Mouse (Mus musculus): ENCODE data around the gene Tgfbr1.

Gene Tgfbr1

DNA sequence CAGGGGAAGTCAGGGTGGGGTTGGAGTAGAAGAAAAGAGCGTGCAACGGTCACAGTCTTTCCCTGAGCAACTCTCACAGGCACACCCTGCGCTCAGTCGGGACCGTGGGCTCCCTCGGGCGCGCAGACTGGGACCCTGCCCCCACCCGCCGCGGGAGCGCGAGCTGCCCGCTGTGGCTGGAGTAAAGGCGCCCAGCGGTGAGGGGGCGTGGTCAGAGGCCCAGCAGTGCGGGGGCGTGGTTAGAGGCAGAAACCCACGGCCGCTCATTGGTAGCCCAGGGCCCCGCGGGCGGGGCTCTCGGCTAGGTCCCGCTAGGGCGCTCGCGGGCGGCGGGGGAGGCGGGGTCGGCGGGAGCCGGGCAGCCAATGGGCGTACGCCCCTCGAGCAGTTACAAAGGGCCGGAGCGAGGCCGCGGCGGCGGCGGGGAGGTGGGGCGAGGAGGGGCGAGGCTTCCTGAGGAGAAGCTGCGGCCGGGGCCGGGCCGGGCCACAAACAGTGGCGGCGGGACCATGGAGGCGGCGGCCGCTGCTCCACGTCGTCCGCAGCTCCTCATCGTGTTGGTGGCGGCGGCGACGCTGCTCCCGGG, at the start of gene Tgfbr1:
Gene Tgfbr1 (plus strand): TSS at position 420 of the 586 bp plus-strand sequence.
- in situ Hi-C loops (cut with MboI; ENCODE audit: unreplicated experiment in 2 of 2) = loop anchor here in 1 of 2 experiments (10.0 kb wide), 2 partner anchors 228 to 258 kb away; partner anchors contain the start of gene Galnt12

DNA sequence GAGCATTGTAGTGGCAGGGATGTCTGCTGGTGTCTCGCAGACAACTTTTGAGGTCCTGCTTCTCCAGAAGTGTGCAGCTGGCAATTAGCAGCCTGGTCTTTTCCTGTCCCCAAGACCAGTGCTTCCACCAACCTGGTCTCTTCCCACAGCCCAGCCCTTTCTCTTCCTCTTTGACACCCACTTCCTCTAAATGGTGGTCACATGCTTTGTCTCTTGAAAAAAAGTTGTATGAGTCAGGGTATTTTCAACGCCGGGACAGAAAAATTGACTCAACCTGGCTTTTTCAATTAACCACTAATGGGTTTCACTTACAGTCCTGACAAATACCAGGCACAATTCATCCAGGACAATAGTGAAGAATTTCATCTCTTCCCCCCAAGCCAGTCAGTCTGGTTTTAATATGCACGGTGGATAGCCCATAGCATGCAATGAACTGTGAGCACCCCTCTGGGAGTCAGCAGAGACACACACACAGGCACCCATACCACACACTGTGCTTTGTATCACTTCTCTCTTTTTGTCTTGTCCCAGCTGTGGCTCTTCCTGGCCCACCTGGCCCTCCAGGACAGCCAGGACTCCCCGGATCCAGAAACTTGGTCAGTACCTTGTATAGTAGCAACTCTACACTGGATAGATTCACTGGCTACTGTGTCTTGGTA, 49.6 kb upstream of the Tgfbr1 start:
- in situ Hi-C loops (cut with MboI; ENCODE audit: unreplicated experiment in 2 of 2) = no loop called here

DNA sequence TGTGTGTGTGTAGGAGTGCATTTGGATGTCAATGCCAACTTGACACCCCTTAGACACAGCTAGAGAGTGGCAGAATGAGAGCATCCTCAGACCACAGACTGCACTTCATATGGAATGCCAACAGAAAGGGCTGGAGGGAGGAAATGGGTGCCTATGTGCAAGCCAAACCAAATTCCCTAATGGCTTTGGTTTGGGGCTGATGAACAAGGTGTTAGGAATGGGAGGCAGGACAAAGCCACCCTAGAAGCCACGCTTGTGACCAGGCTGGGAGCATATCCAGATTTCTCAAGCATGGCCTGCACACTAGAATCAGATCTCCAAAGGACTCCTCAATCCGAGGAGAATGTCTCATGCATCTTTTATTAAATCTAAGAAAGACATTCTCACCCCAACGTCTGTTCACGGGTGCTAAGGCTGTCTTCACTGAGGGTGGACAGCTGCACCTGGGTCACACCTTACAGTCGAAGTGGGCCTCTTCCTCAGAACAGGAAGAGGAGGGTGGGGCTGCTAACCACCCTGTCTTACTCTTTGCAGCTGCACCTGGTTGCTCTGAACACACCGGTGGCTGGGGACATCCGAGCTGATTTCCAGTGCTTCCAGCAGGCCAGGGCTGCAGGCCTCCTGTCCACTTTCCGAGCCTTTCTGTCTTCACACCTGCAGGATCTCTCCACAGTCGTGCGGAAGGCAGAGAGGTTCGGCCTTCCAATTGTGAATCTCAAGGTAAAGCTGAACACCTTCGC, 43.0 kb upstream of the Tgfbr1 start:
- in situ Hi-C loops (cut with MboI; ENCODE audit: unreplicated experiment in 2 of 2) = no loop called here

DNA sequence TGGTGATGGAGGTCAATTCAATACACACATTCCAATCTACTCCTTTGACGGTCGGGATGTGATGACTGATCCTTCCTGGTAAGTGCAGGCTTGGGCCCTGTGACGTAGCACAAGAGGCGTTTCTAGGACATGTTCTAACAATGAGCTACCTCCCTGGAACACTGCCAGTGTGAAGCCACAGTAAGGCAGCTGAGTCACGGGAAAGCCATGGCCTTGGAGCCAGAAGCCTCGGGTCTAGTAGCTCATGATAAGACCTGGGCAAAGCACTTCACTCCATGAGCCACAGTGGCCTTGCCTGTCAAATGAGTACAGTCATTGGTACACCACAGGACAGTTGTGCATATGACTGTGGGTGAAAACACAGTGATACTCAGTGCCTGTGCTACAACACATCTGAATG, 42.2 kb upstream of the Tgfbr1 start:
- in situ Hi-C loops (cut with MboI; ENCODE audit: unreplicated experiment in 2 of 2) = no loop called here

DNA sequence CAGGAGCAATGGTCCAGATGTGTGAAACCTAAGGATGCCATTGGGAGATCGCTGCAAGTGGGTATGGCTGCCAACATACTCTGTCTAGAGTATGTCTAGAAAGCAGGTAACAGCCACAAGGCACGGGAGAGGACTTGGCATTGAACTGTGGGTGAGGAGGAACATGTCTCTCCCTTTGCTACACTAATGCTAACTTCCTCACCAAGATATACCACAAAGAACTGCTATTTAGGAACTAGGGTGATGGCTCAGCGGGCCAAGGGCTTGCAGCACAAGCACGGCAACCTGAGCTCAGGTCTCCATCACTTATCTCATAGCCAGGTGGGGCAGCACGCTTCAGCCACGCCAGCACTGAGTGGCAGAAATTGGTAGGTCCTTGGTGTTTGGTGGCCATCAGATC, 41.6 kb upstream of the Tgfbr1 start:
- in situ Hi-C loops (cut with MboI; ENCODE audit: unreplicated experiment in 2 of 2) = no loop called here

DNA sequence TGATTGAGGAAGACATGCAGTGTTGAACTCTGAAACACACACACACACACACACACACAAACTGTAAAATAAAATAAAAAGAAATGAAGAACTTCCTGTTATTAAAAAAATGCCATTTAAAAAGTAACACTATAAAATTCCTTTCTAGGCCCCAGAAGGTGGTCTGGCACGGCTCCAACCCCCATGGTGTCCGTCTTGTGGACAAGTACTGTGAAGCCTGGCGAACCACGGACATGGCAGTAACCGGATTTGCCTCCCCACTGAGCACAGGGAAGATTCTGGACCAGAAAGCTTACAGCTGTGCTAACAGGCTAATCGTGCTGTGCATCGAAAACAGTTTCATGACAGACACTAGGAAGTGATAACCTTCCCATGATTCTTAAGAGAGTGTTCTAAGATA, 41.1 kb upstream of the Tgfbr1 start:
- in situ Hi-C loops (cut with MboI; ENCODE audit: unreplicated experiment in 2 of 2) = no loop called here

DNA sequence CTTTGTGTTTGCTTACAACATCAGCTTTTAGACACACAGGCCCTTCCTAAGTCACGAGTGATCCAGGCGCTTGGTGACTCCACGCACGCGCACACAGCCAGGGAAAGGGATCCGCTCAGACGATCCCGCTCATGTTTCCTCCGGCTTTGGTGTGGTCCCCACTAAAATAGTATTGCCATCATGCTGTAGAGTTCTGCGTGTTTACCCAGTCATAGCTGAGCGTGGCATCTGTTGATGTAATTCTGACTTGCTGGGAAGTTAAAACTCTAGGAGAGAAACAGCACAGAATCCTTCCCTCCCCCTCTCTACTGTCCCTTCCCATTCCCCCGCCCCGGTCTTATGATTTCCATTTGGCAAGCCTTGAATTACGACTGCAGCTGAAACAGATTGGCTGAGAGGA, 40.3 kb upstream of the Tgfbr1 start:
- in situ Hi-C loops (cut with MboI; ENCODE audit: unreplicated experiment in 2 of 2) = no loop called here

DNA sequence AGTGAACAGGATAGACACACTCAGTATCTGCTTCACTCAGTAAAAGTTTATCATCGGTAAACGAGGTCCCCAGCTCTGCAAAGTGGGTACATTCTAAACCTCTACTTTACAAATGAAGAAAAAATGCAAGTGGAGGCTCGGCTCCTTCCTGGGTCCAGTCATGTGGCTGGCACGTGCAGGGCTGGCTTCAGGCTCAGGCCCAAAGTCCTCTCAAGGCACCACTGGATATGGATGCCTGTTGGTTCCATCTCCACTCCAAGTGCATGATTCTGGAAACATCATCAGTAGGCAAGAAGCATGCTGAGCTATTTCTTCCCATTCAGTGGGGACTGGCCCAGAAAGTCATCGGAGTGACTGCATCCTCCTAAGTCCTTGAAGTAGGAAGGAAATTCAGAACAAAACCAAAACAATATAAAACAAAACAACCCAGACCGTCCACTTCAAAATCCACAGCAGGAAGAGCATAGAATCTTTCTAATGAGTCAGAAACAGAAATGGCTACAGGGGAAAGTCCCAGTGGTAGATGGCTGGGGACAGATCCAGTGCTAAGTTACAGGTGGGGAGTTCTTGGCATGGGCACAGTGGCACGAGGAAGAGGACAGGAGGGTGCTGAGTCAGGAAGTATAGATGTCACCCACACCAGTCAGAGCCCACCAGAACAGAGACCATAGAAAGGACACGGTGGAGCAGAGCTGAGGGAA, 39.2 kb upstream of the Tgfbr1 start:
- in situ Hi-C loops (cut with MboI; ENCODE audit: unreplicated experiment in 2 of 2) = no loop called here

DNA sequence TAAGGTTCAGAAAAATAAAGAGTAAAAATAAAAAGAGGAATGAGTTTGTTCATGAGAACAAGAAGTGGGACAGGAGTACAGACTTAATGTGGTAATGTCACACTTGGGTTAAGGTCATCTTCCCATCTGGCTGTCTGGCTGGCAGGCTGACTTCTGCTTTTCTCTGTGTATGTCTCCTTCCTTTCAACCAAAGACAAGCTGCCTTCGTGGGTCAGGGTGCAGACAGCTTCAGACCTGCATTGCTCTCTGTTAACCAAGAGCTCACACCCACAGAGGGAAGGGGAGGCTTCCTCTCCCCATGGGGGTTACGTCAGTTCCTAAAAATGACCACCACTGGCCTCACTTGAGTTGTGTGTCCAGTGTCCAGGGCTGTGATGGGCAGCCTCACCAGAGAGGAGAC, 37.6 kb upstream of the Tgfbr1 start:
- in situ Hi-C loops (cut with MboI; ENCODE audit: unreplicated experiment in 2 of 2) = no loop called here

DNA sequence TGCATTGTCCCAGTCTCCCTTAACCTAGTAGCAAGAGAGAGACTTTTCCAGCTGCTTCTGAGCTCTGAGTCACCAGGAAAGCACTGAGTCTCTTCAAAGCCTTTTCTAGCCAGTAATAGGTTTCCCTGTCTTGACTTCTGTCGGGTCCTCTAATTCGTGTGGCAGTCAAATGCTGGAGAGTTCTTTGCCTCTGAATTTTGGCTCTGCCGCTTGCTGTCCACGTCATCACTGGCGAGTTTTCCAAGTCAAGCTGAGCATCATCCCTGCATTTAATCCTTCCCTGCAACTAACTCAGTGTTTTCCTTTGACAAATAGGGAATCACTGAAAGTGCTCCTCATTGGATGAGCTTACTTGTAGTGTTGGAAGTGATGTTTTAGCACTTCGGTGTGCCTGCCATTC, 36.6 kb upstream of the Tgfbr1 start:
- in situ Hi-C loops (cut with MboI; ENCODE audit: unreplicated experiment in 2 of 2) = no loop called here

DNA sequence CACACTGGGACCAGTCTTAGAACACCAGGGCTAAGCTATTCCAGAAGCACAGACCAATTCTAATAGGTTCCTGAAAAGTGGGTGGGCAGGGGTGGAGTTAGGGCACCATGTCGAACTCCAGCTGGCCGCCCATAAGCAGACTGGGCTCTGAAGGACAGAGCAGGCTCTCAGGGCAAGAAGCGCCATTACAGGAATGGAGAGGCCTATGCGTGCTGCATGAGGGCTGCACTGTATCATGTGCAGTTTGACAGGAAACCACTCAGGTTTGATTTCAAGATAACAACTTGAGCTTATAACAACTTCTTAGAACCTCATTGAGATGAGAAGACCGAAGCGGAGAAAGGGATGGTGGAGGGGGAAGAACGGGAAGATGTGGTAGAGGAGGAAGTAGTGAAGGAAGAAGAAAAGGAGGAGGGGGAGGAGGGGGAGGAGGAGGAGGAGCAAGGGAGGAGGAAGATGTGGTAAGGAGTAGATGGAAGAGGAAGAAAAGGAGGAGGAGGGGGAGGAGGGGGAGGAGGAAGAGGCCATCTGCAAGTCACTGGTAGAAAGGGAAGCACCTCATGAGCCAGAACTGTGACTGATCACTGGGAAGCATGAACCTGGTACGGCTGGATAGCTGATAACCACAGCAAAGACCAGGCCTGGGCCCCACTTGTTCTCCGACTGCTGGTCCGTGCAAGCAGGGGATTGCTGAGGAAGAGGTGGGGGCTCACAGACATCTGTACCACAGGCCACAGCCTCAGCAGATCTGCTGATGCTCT, 33.3 kb upstream of the Tgfbr1 start:
- in situ Hi-C loops (cut with MboI; ENCODE audit: unreplicated experiment in 2 of 2) = no loop called here

DNA sequence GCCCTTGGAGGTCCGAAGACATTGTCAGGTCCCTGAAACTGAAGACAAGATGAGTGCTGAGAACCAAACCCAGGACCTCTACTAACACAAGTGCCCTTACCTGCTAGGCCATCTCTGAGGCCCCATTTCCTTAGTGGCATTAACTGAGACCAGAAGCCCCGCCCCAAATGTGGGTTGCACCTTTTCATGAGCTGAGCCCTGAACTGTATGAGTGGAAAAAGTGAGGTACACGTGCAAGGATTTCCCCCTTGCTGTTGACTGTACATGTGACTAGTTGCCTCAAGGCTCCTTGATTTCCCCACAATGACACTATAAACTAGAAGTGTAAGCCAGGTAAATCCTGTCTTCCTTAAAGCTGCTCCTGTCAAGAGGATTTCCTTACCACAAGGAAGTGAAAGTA, 30.7 kb upstream of the Tgfbr1 start:
- in situ Hi-C loops (cut with MboI; ENCODE audit: unreplicated experiment in 2 of 2) = no loop called here

DNA sequence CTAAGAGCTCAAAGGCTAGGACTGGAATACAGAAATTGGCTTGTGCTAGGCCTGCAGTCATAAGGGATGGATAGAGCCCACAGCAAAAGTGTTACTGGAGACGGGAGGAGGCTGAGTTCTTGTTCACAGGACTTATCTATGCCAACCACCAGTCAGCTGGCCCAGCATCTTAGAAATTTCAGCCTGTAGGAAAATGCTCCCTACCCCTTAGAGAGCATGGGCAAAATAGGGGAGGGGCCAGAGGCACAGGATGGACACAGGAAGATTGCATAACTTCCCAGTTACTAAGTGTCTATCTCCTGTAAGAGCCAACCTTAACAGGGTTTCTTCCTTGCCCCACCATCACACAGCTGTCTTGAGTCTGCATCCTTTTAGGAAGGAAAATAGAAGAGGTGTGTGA, 28.8 kb upstream of the Tgfbr1 start:
- in situ Hi-C loops (cut with MboI; ENCODE audit: unreplicated experiment in 2 of 2) = no loop called here

DNA sequence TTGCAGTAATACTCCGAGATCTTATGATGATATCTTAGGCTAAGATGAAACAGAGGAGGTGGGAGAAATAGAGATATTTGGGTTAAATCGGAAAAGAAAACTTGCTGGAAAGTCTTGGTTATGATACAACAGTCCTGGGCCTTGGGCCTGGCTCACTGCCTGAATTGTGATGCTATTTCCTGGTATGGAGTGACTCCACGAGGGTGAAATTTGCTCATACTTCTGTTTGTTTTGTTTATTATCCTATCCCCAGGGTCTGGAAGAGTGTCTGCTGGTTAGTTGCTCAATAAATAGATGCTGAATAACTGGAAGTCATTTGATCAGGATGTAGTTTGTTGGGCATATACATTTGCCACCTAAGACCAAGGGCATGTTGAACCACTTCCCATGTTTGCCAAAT, 25.2 kb upstream of the Tgfbr1 start:
- in situ Hi-C loops (cut with MboI; ENCODE audit: unreplicated experiment in 2 of 2) = no loop called here

DNA sequence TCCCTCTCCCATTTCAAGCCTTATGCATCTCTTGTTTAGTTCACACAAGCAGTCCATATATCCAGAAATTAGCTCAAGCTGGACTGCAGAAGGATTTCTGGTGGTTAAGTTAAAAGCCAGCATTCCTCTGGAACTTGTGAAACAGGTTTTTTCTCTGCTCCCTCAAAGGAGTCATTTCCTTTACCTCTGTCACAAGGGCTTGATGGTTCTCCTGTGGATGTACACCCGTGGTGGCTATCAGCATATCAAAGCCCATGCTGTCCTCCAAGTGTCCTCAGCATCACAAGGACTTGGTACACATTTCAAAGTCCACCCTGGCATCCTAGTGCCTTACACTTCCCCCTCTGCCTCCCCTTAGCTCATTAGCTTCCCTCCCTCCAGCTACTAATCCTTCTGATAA, 23.7 kb upstream of the Tgfbr1 start:
- in situ Hi-C loops (cut with MboI; ENCODE audit: unreplicated experiment in 2 of 2) = no loop called here

DNA sequence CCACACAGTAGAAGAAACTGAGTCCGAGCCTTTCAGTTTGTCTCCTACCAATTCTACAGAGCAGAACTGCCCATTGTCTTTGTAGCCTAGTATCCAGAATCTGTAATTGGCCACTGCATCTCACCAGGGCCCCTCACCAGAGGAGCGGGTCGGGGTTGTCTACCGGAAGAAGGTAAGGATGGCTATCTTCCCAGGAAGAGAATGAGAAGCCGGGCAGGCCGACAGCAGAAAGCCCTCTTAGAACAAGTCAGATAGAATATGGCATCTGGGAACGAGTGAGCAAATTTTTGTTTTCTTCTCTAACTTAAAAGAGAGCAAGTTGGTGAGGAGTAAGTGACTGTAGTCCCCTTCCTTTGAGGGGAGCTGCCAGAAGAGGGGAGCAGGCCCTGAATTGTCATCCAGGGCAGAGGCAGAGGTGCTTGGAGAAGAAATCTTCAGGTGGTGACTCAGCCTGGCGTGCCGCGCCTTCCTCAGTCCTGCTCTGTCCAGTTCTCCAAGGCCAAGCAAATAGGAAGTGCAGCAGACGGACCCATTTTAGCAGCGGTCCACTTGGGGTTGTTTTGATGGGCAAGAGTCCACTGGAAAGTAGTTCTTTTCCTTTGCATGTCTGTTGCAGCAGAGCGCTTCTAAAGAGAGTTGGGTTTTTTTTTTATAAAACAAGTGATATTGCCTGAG, 22.5 kb upstream of the Tgfbr1 start:
- in situ Hi-C loops (cut with MboI; ENCODE audit: unreplicated experiment in 2 of 2) = no loop called here

DNA sequence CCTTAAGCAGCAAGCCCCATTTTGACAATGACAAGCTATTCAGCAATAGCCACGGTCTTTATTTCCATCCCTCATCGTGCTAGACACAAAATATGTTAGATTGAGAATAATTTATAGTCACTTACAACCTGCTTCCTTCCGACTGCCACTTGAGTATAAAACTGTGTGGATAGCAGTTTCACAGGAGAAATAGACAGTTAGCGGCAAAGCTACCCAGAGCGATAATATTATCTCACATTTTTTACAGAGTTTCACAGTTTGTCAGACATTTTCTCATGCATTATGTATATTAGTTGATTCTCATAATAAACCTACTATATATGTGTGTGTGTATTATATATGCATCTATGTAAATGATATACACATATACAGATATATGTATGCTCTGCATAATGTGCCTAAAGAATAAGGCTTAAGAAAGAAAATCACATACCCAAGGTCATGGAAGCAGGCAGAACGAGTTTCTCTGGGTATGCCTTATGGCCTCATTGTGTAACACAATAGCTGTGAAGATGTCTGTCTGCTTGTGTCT, 20.1 kb upstream of the Tgfbr1 start:
- in situ Hi-C loops (cut with MboI; ENCODE audit: unreplicated experiment in 2 of 2) = no loop called here

DNA sequence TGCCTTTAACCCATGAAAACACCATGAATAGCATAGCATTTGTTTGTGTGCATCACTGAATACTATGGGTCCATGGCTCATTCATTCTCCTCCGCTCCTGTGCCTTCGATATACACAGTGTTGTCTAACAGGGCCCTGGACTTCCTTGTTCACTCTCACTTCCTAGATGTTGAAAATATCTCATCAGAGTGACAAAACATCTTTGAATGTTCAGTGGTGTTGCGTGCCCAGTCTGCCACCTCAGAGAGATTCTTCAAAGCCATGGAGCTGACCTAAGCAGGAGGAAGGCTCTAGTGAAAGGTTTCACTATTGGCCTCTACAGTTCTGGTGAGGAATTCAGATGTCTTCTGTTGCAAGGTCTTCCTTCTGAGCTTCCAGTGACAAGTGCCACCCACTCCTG, 19.5 kb upstream of the Tgfbr1 start:
- in situ Hi-C loops (cut with MboI; ENCODE audit: unreplicated experiment in 2 of 2) = no loop called here

DNA sequence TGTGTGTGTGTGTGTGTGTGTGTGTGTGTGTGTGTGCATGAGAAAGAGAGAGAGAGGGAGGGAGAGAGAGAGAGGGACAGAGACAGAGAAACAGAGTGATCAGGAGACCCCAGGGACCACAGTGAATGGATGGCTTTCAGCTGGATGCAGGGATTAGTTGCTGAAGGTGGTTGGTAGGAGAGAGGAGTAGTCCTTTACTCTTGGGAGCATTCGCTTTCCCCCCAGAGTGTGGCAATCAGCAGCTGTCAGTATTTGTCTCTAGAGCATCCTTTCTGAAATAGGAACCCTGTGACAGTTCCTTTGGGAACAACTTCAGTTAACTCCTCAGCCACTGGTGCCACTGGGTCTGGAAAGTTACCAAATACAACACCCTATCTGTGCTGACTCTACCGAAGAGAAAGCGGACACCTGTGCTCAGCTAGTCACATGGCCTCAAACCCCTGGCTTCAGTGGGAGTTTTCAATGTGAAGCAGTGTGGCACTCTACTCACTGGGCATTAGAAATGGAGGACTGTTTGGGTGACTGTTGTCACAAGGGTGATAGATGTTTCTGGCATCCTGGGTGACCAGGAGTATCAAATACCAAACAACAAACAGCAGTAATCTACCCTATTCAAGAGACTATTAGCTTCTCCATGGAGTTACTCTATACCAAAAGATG, 16.0 kb upstream of the Tgfbr1 start:
- in situ Hi-C loops (cut with MboI; ENCODE audit: unreplicated experiment in 2 of 2) = no loop called here
